Mouse (Mus musculus): ENCODE results near the gene Jdp2. TPM values are rescaled to one million over a fixed set of nuclear protein-coding genes. Genes with fewer than 3 reads are reported as not detected.

Gene Jdp2
- polyA plus RNA-seq, 1 experiment from 2014 or later = 0.17 TPM

DNA sequence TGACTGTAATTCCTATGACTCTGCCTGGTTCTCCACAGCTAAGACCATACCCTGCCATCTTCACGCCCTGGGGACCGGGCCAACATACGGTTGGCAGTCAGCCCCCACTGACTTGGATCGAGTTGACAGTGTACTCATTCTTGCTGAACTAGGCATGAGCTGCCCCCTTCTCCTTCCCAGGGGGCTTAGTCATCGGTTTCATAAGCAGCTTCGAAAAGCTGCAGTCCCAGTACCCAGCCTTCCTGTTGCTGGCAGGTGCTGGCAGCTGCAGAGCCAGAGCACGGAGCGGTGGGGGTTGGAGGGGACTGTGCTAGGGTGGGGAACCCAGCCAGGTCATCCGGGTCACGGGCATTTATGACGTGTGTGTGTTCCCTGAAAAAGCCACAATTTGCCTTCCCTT, 27.5 kb upstream of the Jdp2 start:
- Histone ChIP-seq H3K27ac (replicated peaks; ENCODE audit: low read depth, low read length) (no peak overlapping the region), H3K4me1 (ENCODE audit: control insufficient read depth, insufficient read depth, low read length) (peaks cover 6% of the 10 kb centered on the region; the same call in 1 of the 2 replicates)
- ATAC-seq (ENCODE audit: insufficient number of reproducible peaks, low FRiP score, low TSS enrichment, low read depth) = no peak

DNA sequence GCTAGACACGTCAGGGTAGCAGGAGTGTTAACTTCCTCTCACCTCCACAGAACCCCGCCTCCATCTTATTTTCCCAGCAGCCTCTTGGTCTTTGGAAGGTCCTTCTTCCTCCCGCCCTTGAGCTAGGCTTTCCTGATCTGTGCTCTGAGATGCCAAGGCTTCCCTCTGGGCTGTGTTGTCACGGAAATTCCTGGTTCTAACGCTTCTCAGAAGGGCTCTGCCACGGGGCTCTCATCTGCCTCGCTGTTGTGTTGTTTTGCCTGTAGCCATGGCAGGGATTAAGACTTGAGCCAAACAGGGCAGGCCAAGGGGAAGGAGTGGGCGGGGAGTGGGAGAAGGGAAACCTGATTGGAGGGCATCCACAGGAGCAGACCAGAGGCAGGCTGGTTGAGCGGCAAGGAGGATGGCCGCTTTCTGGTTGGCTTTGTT, 26.8 kb upstream of the Jdp2 start:
- Histone ChIP-seq H3K4me2 (ENCODE audit: low read depth, severe bottlenecking) (peak overlapping the region; percentile 22; the same call in 1 of the 2 replicates), H3K27ac (replicated peaks; ENCODE audit: low read depth, low read length) (no peak overlapping the region), H3K27me3 (ENCODE audit: control insufficient read depth, insufficient read depth, low read length) (no peaks in the 10 kb centered on the region)

More for the DNA sequence above, 27.5 kb upstream of the Jdp2 start:
- H3K36me3 ChIP-seq (ENCODE audit: control insufficient read depth, insufficient read depth, low read length) = no peaks in the 10 kb centered on the region
- H3K4me3 ChIP-seq (ENCODE audit: low read depth, low read length) = no peak overlapping the region
- H3K9me3 ChIP-seq (ENCODE audit: control insufficient read depth, low read length) = no peaks in the 10 kb centered on the region
- no peak for DNase-seq (ENCODE audit: low spot score)
- no peak overlapping the region for H3K4me2 ChIP-seq (ENCODE audit: low read depth, severe bottlenecking)
- WGBS = 81% methylated on average over 11 of the region's 11 CpGs
- no peaks in the 10 kb centered on the region for H3K27me3 ChIP-seq (ENCODE audit: control insufficient read depth, insufficient read depth, low read length)
- H3K9ac ChIP-seq (ENCODE audit: low read length) = no peak overlapping the region

DNA sequence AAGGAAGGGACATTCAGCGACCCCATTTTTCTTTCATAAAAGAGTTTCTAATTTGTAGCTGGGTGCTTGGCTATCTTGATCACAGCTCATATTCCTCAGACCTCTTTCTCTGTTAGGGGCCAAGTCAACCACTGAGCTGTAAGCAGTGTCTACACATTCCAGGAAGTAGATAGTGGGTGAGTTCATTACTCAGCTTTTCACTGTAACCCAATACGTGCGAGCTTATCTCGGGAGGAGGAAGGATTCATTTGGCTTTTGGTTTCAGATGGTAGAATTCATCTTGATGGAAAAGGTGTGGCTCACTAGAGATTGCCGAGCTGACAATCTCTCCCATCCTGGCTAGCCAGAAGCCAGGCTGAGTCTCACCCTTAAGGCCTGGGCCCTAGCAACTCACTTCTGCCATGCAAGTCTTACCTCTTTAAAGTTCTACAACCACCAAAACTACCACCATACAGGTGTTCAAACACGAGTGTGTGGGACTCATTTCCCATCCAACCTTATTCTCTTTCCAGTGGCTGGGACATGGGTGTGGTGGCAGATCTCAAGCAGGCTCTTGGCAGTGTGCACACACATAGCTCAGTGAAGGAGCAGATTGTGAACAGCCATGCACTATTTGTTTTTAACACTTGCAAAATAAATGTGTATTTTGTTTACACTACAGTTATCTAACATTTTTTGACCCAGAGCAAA, 23.9 kb upstream of the Jdp2 start:
- Histone ChIP-seq H3K9me3 (ENCODE audit: control insufficient read depth, low read length) (no peaks in the 10 kb centered on the region), H3K27me3 (ENCODE audit: control insufficient read depth, insufficient read depth, low read length) (no peaks in the 10 kb centered on the region), H3K4me3 (ENCODE audit: low read depth, low read length) (no peak overlapping the region), H3K27ac (replicated peaks; ENCODE audit: low read depth, low read length) (no peak overlapping the region), H3K4me2 (ENCODE audit: low read depth, severe bottlenecking) (no peak overlapping the region), H3K9ac (ENCODE audit: low read length) (no peak overlapping the region), H3K4me1 (ENCODE audit: control insufficient read depth, insufficient read depth, low read length) (peaks cover 6% of the 10 kb centered on the region; the same call in 1 of the 2 replicates), H3K36me3 (ENCODE audit: control insufficient read depth, insufficient read depth, low read length) (no peaks in the 10 kb centered on the region)
- ATAC-seq (ENCODE audit: insufficient number of reproducible peaks, low FRiP score, low TSS enrichment, low read depth) (no peak), DNase-seq (ENCODE audit: low spot score) (no peak)
- 80% methylated on average over 6 of the region's 6 CpGs for WGBS

More for the DNA sequence above, 26.8 kb upstream of the Jdp2 start:
- no peak overlapping the region for H3K4me3 ChIP-seq (ENCODE audit: low read depth, low read length)
- H3K4me1 ChIP-seq (ENCODE audit: control insufficient read depth, insufficient read depth, low read length) = peaks cover 6% of the 10 kb centered on the region; the same call in 1 of the 2 replicates
- no peak for ATAC-seq (ENCODE audit: insufficient number of reproducible peaks, low FRiP score, low TSS enrichment, low read depth)
- no peaks in the 10 kb centered on the region for H3K36me3 ChIP-seq (ENCODE audit: control insufficient read depth, insufficient read depth, low read length)
- H3K9ac ChIP-seq (ENCODE audit: low read length) = no peak overlapping the region
- peak; percentile 64 for DNase-seq (ENCODE audit: low spot score)
- 33% methylated on average over 10 of the region's 10 CpGs for WGBS
- no peaks in the 10 kb centered on the region for H3K9me3 ChIP-seq (ENCODE audit: control insufficient read depth, low read length)

DNA sequence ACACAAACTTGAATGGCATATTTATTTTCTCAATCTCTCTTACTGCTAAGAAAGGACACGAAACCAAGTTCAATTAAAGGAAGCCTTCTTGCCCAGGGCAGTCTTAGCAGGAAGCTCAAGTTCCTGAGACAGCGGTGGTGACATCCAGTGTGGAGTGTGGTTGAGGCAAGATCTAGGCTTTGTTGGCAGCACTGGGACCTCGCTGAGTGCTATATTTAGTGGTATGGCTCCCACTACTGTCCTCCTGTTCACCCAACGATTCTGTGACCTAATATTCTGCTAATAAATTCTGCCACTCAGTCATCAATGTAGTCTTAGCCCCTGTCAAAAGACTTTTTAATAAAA, 23.4 kb upstream of the Jdp2 start:
- H3K9ac ChIP-seq (ENCODE audit: low read length) = no peak overlapping the region
- DNase-seq (ENCODE audit: low spot score) = no peak
- no peaks in the 10 kb centered on the region for H3K36me3 ChIP-seq (ENCODE audit: control insufficient read depth, insufficient read depth, low read length)
- H3K4me1 ChIP-seq (ENCODE audit: control insufficient read depth, insufficient read depth, low read length) = peaks cover 6% of the 10 kb centered on the region; the same call in 1 of the 2 replicates
- H3K4me3 ChIP-seq (ENCODE audit: low read depth, low read length) = no peak overlapping the region
- no peaks in the 10 kb centered on the region for H3K27me3 ChIP-seq (ENCODE audit: control insufficient read depth, insufficient read depth, low read length)
- no peak overlapping the region for H3K27ac ChIP-seq (replicated peaks; ENCODE audit: low read depth, low read length)
- H3K9me3 ChIP-seq (ENCODE audit: control insufficient read depth, low read length) = no peaks in the 10 kb centered on the region
- ATAC-seq (ENCODE audit: insufficient number of reproducible peaks, low FRiP score, low TSS enrichment, low read depth) = no peak
- H3K4me2 ChIP-seq (ENCODE audit: low read depth, severe bottlenecking) = no peak overlapping the region
- WGBS = 87% methylated on average over 4 of the region's 4 CpGs

DNA sequence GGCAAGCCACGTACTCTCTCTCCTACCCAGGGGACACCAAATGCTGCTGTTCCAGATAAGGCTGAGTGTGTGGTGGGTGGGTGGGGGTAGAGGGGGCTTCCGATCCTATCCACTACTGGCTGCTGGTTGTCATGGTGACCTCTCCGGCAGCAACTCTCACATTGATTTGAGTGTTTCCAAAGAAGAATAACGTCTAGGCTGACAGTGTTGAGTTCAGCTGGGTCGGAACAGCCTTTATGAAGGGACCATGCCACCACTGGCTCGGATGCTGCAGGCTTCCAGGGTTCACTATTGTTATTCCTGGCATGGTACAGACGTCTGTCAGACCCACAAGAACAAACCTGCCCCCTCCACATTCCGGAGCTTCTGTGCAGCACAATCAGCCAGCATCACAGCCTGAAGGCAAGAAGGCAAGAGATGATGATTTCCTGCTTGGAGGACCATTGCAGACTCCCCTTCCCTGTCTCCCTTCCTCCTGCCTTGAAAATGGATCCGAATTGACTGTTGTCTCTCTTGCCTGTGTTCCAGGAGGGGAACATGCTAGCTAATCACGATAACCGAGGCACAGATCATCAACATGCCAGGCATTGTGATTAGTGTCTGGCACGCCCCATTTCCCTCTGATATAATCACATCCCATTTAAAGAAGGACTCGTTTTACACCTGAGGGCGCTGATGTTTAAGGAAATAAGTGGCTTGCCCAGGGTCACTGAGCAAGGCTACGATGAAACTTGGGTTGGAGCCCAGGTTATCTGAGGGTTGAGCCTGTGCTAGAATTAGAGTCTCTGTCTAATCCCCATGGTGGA, 17.4 kb upstream of the Jdp2 start:
- H3K9ac ChIP-seq (ENCODE audit: low read length) = no peak overlapping the region
- no peaks in the 10 kb centered on the region for H3K9me3 ChIP-seq (ENCODE audit: control insufficient read depth, low read length)
- no peaks in the 10 kb centered on the region for H3K4me1 ChIP-seq (ENCODE audit: control insufficient read depth, insufficient read depth, low read length)
- no peak overlapping the region for H3K4me3 ChIP-seq (ENCODE audit: low read depth, low read length)
- 62% methylated on average over 15 of the region's 15 CpGs for WGBS
- no peaks in the 10 kb centered on the region for H3K27me3 ChIP-seq (ENCODE audit: control insufficient read depth, insufficient read depth, low read length)
- H3K4me2 ChIP-seq (ENCODE audit: low read depth, severe bottlenecking) = no peak overlapping the region
- ATAC-seq (ENCODE audit: insufficient number of reproducible peaks, low FRiP score, low TSS enrichment, low read depth) (no peak), DNase-seq (ENCODE audit: low spot score) (no peak)
- H3K36me3 ChIP-seq (ENCODE audit: control insufficient read depth, insufficient read depth, low read length) = no peaks in the 10 kb centered on the region
- H3K27ac ChIP-seq (replicated peaks; ENCODE audit: low read depth, low read length) = no peak overlapping the region

DNA sequence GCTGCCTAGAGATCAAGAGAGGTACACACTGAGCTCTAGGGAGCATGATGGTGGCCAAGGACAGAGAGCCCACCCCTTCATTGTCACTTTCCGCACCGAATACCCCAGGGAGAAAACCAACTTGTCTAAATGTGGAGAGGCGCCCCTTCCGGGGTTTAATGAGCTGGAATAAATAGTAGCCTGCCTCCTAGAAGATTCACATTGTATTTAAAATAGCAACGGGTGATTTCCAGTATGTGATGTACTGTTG, 16.8 kb upstream of the Jdp2 start:
- Histone ChIP-seq H3K4me2 (ENCODE audit: low read depth, severe bottlenecking) (no peak overlapping the region), H3K27ac (replicated peaks; ENCODE audit: low read depth, low read length) (no peak overlapping the region), H3K36me3 (ENCODE audit: control insufficient read depth, insufficient read depth, low read length) (no peaks in the 10 kb centered on the region), H3K4me1 (ENCODE audit: control insufficient read depth, insufficient read depth, low read length) (no peaks in the 10 kb centered on the region), H3K9ac (ENCODE audit: low read length) (no peak overlapping the region), H3K27me3 (ENCODE audit: control insufficient read depth, insufficient read depth, low read length) (no peaks in the 10 kb centered on the region), H3K9me3 (ENCODE audit: control insufficient read depth, low read length) (no peaks in the 10 kb centered on the region), H3K4me3 (ENCODE audit: low read depth, low read length) (no peak overlapping the region)
- ATAC-seq (ENCODE audit: insufficient number of reproducible peaks, low FRiP score, low TSS enrichment, low read depth) (no peak), DNase-seq (ENCODE audit: low spot score) (no peak)
- 90% methylated on average over 5 of the region's 5 CpGs for WGBS

DNA sequence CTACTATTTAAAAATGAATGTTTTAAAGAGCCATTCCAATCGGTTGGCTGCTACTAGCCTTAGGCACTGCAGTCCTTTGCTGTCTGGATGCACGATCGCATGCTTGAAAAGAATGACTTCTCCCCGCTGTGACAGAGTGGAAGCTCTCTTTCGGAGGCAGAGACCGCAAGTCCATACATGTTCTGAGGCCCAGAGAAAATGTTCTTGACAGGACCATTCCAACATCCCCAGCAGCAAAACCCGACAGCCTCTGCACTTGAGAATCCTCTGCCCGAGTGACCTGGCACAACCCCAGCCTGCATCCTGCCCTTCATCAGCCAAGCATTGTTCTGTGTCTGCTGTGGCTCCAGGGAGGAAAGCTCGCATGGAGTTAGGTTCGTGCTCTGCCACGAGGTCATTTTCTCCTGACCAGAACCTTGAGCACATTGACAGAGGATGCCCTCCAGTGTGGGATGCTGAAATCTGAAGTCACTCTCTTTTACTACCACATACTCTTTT, 13.0 kb upstream of the Jdp2 start:
- H3K27me3 ChIP-seq (ENCODE audit: control insufficient read depth, insufficient read depth, low read length) = no peaks in the 10 kb centered on the region
- no peaks in the 10 kb centered on the region for H3K36me3 ChIP-seq (ENCODE audit: control insufficient read depth, insufficient read depth, low read length)
- H3K4me2 ChIP-seq (ENCODE audit: low read depth, severe bottlenecking) = no peak overlapping the region
- H3K9ac ChIP-seq (ENCODE audit: low read length) = no peak overlapping the region
- H3K27ac ChIP-seq (replicated peaks; ENCODE audit: low read depth, low read length) = no peak overlapping the region
- WGBS = 79% methylated on average over 11 of the region's 11 CpGs
- ATAC-seq (ENCODE audit: insufficient number of reproducible peaks, low FRiP score, low TSS enrichment, low read depth) (no peak), DNase-seq (ENCODE audit: low spot score) (no peak)
- peaks cover 8% of the 10 kb centered on the region for H3K4me1 ChIP-seq (ENCODE audit: control insufficient read depth, insufficient read depth, low read length)
- no peak overlapping the region for H3K4me3 ChIP-seq (ENCODE audit: low read depth, low read length)
- no peaks in the 10 kb centered on the region for H3K9me3 ChIP-seq (ENCODE audit: control insufficient read depth, low read length)

DNA sequence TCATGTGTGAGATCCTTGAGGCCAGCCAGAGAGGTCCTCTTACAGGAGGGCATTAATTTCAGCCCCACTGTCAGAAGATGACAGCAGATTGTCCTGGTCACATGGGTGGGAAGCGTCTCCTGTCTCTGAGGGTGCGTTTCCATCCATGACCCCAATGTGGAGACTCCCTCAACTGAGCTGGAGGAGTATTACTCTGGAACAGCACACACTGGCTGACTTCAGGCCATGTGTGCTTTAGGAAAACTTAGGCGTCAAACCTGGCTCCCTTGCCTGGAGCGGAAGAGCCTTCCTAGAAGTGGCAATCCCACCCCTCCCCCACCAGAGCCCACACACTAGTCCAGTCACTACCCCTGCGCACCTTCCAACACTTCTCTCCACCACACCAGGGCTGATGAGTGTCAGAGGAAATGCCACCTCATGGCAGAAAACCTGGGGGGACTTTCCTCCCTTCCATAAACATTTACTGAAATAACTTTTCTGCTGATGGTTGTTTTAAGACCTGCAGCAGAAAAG, 8.9 kb upstream of the Jdp2 start:
- H3K27ac ChIP-seq (replicated peaks; ENCODE audit: low read depth, low read length) = no peak overlapping the region

More for the DNA sequence above, 8.9 kb upstream of the Jdp2 start:
- H3K9me3 ChIP-seq (ENCODE audit: control insufficient read depth, low read length) = no peaks in the 10 kb centered on the region
- WGBS = 41% methylated on average over 5 of the region's 5 CpGs
- no peak overlapping the region for H3K9ac ChIP-seq (ENCODE audit: low read length)
- H3K4me2 ChIP-seq (ENCODE audit: low read depth, severe bottlenecking) = no peak overlapping the region
- no peak overlapping the region for H3K4me3 ChIP-seq (ENCODE audit: low read depth, low read length)
- DNase-seq (ENCODE audit: low spot score) = peak; percentile 43
- no peaks in the 10 kb centered on the region for H3K36me3 ChIP-seq (ENCODE audit: control insufficient read depth, insufficient read depth, low read length)
- ATAC-seq (ENCODE audit: insufficient number of reproducible peaks, low FRiP score, low TSS enrichment, low read depth) = no peak
- H3K4me1 ChIP-seq (ENCODE audit: control insufficient read depth, insufficient read depth, low read length) = peaks cover 8% of the 10 kb centered on the region
- H3K27me3 ChIP-seq (ENCODE audit: control insufficient read depth, insufficient read depth, low read length) = no peaks in the 10 kb centered on the region

Measured in limb, embryonic 11.5 days (tissue).